Mouse (Mus musculus) erythroblast, embryonic 14.5 days (primary cell): Measurements from ENCODE around the gene Pacs1.

Source experiments
- GATA1 ChIP-seq: IDR thresholded peaks from 2 replicates; pipeline ENCODE4 v1.6.1; 2012; ENCODE audit warnings: low read length, inconsistent platforms, mixed read lengths
- TAL1 ChIP-seq: IDR thresholded peaks from 3 replicates; pipeline ENCODE4 v1.6.1; 2012; ENCODE audit warnings: low read length, inconsistent platforms, mixed read lengths

- no peak for TF ChIP-seq GATA1
- no peak for TF ChIP-seq TAL1
These were observed 155.2 kb downstream of the Pacs1 start for GRCm38 (mm10) chr19:5117494-5118383.
